Mouse (Mus musculus) heart, postnatal 0 days (tissue): ENCODE results near the gene Rap1gap.

Experiments used
- CTCF ChIP-seq: IDR thresholded peaks from 2 replicates; pipeline ENCODE4 v1.5.1; 2016; ENCODE audit warnings: antibody characterized with exemption, control low read depth, low read depth
- EP300 ChIP-seq: IDR thresholded peaks from 2 replicates; pipeline ENCODE4 v1.6.1; 2016; ENCODE audit warnings: antibody characterized with exemption, low read depth

DNA sequence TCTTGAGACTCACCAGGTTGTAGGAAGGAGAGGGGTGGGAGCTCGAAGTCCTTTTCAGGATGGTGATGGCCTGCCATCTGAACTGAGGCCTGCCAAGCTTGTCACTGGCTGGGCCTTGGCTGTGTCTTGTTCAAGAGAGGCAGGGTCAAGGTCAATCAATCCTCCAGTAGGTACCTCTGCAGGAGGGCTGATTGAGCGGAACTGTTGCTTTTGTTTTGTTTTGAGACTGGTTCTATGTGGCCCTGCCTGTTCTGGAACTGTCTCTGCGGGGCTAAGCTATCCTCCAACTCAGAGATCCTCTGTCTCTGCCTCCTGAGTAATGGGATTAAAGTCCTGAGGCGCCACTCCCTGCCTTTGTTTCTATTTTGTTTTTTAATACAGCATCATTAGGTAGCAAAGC is 5.0 kb upstream of the Rap1gap start:
- TF ChIP-seq EP300 (no peak), CTCF (no peak)
